Mouse (Mus musculus): ENCODE measurements around the gene 2010300C02Rik. TPM values are rescaled to one million over a fixed set of nuclear protein-coding genes. Genes with fewer than 3 reads are reported as not detected.

Gene 2010300C02Rik
- total RNA-seq, 2 experiments from 2014 or later: 0.17 to 0.39 TPM

DNA sequence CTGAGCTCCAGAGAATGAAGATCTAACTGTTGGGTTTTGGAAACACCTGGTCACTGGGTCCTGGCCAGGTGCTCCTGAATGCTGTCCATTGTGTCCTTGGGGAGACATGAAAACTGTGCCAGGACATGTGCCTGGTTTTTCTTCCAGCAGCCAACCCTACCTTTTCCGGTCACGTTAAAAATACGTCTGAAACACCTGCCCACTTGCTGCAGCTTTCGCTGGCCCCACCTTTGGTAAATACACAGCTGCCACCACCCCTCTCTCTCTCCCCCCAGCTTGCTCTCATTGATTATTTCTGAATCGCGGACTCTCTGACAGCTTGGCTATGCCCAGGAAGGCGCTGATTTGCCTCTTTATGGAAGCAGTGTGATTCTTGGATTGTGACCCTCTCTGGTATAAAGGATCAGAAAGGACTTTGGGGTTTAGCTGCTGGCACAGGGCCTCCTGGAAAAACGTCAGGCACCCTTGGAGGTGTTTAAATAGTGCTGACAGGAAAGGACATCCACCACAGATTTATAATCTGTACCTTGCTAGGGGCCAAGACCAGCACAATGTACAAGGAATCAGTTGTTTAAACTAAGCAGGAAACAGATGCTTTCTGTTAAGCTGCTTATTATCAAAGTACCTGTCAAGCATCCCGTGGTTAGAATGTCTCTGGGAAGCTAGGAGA lies 136.0 kb downstream of the 2010300C02Rik start:
- ATAC-seq (replicated peaks; ENCODE audit: poor library complexity): no peak

DNA sequence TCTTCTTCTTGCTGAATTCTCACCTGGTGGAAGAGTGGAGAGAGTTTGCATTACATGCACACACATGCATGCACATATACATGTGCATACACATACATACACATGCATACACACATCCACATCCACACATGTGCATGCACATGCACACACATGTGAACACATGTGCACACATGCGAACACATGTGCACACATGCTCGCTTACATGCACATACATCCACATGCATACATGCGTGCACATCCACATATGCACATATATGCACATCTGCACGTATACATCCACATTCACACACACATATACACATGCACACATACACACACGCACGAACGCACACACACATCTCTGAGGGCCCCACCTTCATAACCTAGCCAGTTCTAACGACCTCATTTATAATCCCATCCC lies 136.7 kb downstream of the 2010300C02Rik start:
- no peak for ATAC-seq (replicated peaks; ENCODE audit: poor library complexity)

DNA sequence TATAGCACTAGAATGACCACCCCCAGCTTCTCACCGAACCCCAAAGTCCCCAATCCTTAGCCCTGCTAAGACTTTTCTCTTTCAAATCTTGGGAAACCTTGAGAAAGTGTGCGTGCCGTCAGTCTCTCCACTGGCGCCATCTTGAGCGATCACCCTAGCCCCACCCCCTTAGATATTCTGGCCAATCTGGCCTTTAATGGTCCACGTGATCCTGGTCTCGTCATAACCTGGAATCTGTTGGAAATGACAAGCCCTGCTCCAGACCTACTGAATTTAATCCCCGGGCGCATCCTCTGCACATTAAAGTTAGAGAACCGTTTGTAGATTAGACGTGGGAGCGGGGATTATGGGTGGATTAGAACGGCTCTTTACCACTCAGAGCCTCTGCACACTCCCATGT lies 140.2 kb downstream of the 2010300C02Rik start:
- no peak for ATAC-seq (replicated peaks; ENCODE audit: poor library complexity)

DNA sequence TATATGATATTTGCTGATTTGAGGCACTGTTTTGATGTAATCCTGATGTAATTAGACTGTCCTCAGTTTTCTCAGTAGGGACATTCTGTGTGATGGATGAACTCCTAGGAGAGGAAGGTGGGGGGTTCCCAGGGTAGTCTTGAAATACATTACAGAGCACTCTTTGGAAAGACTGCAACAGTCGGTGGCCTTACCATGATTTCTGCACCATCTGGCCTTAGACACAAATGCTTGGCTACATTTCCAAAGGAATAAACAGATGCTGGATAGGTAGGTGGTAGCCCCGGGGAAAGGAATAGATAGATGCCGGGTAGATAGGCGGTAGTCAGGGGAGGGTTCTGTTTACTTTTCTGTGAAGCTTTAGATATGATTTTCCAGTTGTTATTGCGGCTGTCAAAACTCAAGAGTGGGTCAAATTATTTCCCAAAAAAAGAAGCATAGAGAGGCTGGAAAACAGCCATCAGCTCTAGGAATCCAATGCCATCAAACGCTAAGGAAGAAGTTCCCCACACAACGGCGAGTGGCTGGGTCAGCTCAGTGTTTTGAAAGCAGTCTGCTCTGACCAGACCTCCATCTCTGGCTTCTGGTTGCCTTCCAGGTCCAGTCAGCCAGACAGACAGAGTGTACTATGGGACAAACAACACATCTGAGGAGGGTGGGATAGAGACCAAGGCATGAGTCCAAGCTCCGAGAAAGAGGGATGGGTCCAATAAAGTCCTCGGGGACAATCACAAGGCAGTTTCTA lies 147.2 kb downstream of the 2010300C02Rik start:
- ATAC-seq (replicated peaks; ENCODE audit: poor library complexity): no peak

DNA sequence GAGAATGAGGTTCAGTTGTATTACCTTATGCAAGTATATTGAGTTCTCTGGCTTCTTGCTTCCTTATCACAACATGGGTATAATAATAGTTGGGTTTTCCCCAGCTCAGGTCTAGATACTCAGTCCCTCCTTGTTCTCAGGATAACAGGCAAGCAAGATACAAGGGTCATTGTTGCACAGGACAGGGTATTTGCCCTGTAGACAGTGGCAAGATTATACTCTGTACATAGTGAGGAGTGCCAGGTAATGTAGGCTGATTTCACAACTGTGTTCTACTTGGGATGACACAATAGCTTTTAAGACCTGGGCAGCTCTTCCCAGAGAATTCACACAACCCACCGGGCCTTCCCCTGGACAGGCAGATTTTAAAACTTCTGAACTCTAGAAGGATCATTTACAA lies 151.5 kb downstream of the 2010300C02Rik start:
- no peak for ATAC-seq (replicated peaks; ENCODE audit: poor library complexity)

DNA sequence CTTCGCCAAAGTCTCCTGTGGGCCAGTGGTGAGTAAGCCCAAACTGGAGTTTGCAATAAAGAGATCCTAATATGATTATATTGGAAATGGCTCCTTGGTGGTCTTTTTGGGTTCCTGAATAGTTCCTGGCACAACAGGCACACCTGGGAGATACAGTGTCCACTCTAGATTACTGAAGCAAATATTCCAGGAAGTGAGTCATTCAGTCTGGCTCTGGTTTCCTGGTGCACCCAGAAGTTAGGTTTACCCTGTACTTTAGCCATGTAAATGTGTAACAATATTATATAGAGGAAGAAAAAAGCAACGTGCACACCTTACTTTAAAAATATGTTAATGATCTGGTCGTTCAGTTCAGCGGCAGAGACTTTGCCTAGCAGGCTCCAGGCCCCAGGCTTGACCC lies 153.1 kb downstream of the 2010300C02Rik start:
- ATAC-seq (replicated peaks; ENCODE audit: poor library complexity): no peak

DNA sequence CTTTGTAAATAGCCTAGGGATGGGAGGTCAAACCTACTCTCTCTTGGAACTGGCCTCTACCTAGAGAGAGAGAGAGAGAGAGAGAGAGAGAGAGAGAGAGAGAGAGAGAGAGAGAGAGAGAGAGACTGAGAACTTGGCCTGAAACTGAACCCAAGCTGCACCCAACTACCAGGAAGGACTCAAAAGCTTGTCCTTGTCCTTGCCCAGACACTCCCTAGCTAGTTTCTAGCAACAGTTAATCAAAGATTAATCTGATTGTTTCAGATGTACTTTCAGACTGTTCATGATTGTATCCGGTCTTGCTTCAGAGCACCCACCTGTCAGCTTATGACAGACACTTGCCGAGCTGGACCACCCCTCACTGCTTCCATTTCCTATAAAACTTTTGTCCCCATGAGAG lies 153.5 kb downstream of the 2010300C02Rik start:
- ATAC-seq (replicated peaks; ENCODE audit: poor library complexity): no peak

DNA sequence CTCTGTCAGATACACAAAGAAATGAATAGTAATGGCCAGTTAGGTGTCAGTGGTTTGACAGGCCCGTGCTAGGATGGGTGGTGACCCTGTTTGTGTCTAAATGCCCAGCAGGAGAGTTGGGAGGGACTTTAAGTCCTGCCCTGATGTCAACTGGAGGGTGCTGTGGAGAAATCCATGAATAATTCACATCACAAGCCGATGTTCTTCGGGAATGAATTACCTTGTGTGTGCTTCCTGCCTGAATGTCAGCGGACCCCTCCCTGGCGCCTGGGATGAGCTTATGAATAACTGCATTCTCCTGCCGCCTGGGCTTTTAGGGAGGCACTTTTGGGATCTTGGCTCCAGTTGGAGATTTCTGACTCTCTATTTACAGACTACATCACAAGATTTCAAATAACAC lies 154.5 kb downstream of the 2010300C02Rik start:
- no peak for ATAC-seq (replicated peaks; ENCODE audit: poor library complexity)

DNA sequence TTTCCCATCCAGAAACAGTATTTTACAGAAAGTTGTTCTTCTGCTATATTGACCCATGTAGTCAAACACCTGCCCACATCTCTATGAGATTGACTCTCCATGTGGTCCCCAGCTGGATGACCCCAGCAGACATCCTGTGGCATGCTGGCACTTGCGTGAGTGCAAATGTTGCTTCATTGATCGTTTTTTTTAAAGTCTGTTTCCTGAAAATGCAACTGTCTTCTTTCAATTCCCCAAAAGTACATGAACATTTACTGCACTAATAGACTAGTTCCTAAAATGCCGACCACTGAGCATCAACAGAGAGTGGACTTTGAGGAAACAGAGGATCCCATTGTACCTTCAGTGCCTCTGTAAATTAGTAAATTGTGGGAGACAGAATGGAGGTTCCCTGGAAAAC lies 157.9 kb downstream of the 2010300C02Rik start:
- peak; percentile 87 for ATAC-seq (replicated peaks; ENCODE audit: poor library complexity)

Other genes with a start within 250 kb of the 2010300C02Rik start
- 10.7 and 10.9 TPM in 2 replicates for gene Mgat4a, start 179.1 kb downstream of the 2010300C02Rik start, total RNA-seq (2015)
- gene Mgat4a, start 179.1 kb downstream of the 2010300C02Rik start, total RNA-seq (2017): 27.4 and 29.5 TPM in 2 replicates
- 7.5 and 8.6 TPM in 2 replicates for gene Tsga10, start 146.3 kb upstream of the 2010300C02Rik start, total RNA-seq (2015)
- 8.1 and 9.6 TPM in 2 replicates for gene Tsga10, start 146.3 kb upstream of the 2010300C02Rik start, total RNA-seq (2017)
- 4.4 and 5.8 TPM in 2 replicates for gene Lipt1, start 151.7 kb upstream of the 2010300C02Rik start, total RNA-seq (2015)
- 5.1 and 8.0 TPM in 2 replicates for gene Lipt1, start 151.7 kb upstream of the 2010300C02Rik start, total RNA-seq (2017)
- gene Mitd1, start 170.3 kb upstream of the 2010300C02Rik start, total RNA-seq (2015): 28.2 and 46.0 TPM in 2 replicates
- 29.5 and 41.7 TPM in 2 replicates for gene Mitd1, start 170.3 kb upstream of the 2010300C02Rik start, total RNA-seq (2017)
- gene Mrpl30, start 170.4 kb upstream of the 2010300C02Rik start, total RNA-seq (2015): 286 TPM in 2 replicates
- 233 and 248 TPM in 2 replicates for gene Mrpl30, start 170.4 kb upstream of the 2010300C02Rik start, total RNA-seq (2017)
- gene Lyg2, start 196.4 kb upstream of the 2010300C02Rik start, total RNA-seq (2015): not detected in 2 replicates
- not detected in 2 replicates for gene Lyg2, start 196.4 kb upstream of the 2010300C02Rik start, total RNA-seq (2017)
- gene Lyg1, start 237.7 kb upstream of the 2010300C02Rik start, total RNA-seq (2015): not detected in 2 replicates
- not detected in 2 replicates for gene Lyg1, start 237.7 kb upstream of the 2010300C02Rik start, total RNA-seq (2017)

Measured in megakaryocyte progenitor cell, adult 5-6 weeks (primary cell).